Mouse (Mus musculus): ENCODE measurements at regions not wholly inside any gene's neighbourhood (a gene's known extent, or its start where the extent isn't known, plus 50 kb on each side); places are given as distances from the start of the nearest gene placed in this dataset.

DNA sequence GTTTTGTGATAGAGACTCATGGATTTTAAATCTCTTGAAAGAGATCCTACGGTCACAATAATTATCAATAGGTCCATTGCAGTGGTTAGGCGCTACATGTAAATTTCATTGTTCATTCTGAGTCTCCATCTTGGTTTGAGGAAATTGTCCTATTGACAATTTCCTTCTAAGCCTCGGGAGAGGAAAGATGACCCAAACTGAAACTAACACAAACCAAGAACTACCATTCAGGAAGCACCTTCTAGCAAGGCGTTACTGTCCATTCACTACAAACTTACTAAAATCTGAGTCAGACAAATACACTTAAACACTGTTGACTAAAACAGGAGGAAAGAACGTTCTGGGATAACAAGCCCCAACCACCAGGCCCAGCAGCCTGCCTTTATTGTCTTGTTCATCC is 140.1 kb upstream of the Olig3 start:
- TF ChIP-seq POLR2AphosphoS5 (IDR thresholded peaks at IDR 0.05; ENCODE audit: borderline replicate concordance, low read depth, low read length) (no peak), CTCF (IDR thresholded peaks at IDR 0.05 in 2 of 3, conservative IDR thresholded peaks at IDR 0.05 in 1 of 3; ENCODE audit: control insufficient read depth in 1 of 3, insufficient read depth in 1 of 3, low read depth in 2 of 3, low read length in 3 of 3, poor library complexity in 1 of 3, severe bottlenecking in 1 of 3) (no peak), POLR2A (IDR thresholded peaks at IDR 0.05; ENCODE audit: control insufficient read depth in 1 of 2, insufficient read depth in 1 of 2, low read depth in 1 of 2, low read length in 2 of 2, poor library complexity in 1 of 2) (no peak), MYB (IDR thresholded peaks at IDR 0.05; ENCODE audit: low read depth, low read length) (no peak), POLR2AphosphoS2 (IDR thresholded peaks at IDR 0.05; ENCODE audit: low read length) (no peak), TBP (IDR thresholded peaks at IDR 0.05; ENCODE audit: low read depth, low read length) (no peak), EP300 (IDR thresholded peaks at IDR 0.05; ENCODE audit: low read depth in 1 of 2, low read length in 2 of 2) (no peak), TCF12 (IDR thresholded peaks at IDR 0.05; ENCODE audit: low read depth, low read length) (no peak)
